Mouse (Mus musculus) skeletal muscle tissue, postnatal 0 days (tissue): ENCODE results near the gene Samd9l. TPM values are rescaled to one million over a fixed set of nuclear protein-coding genes. Genes with fewer than 3 reads are reported as not detected.

ENCODE experiments used
- polyA plus RNA-seq: library from polyadenylated mRNA; unstranded; fragments of >200 nt; fragmentation: Nextera tagmentation; extraction: Ambion mirVana; gene quantifications from 2 replicates; pipeline ENCODE4 v1.2.1, GENCODE M21; 2015

Gene Samd9l
- 2.5 and 4.0 TPM in 2 replicates for polyA plus RNA-seq

GRCm38 (mm10) chr6:3399340-3400068 is at the start of gene Samd9l:
Gene Samd9l (minus strand): TSS chr6:3399572.

Other genes with a start within 250 kb of the Samd9l start
- 0.09 TPM in 1 of 2 replicates, not detected in the other for gene Hepacam2, start 98.7 kb upstream of the Samd9l start, polyA plus RNA-seq
- gene Vps50, start 98.8 kb upstream of the Samd9l start, polyA plus RNA-seq = 14.3 and 15.3 TPM in 2 replicates